Mouse (Mus musculus): Measurements from ENCODE around the gene Sox10.

- TF ChIP-seq CTCF (IDR thresholded peaks at IDR 0.05; ENCODE audit: low read depth, low read length) (no peak), POLR2A (IDR thresholded peaks at IDR 0.05; ENCODE audit: borderline replicate concordance, low read depth, low read length) (no peak)
These were observed 20.2 kb upstream of the Sox10 start for GRCm38 (mm10) chr15:79185213-79185612.
